Mouse (Mus musculus): ENCODE measurements around the gene Olfr287. TPM values are rescaled to one million over a fixed set of nuclear protein-coding genes. Genes with fewer than 3 reads are reported as not detected.

Gene Olfr287
- total and polyA plus RNA-seq, 2 experiments from 2014 or later: 0.24 to 0.45 TPM

DNA sequence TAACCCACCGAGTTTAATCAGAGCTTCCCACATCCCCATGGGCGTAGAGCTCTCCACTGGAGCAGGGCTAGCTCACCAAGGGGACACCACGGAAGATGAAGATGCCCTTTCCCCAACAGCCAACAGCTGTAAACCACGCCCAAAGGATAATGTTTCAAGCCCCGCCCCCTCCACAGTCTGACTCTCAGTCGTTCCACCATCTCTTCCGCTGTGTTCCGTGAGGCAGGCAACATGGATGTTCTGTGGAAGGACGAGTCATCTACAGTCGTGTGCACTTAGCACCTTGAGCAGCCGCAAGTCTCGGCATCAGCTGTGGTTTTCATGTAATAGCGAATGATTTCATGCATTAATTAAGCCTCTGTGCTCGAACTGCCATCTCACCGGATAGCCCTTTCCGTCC lies 4.8 kb upstream of the Olfr287 start:
- no peak overlapping the region for H3K9ac ChIP-seq
- ATAC-seq (no peak), DNase-seq (no peak)
- no peaks in the 10 kb centered on the region for H3K36me3 ChIP-seq (ENCODE audit: insufficient read depth)
- no peak overlapping the region for H3K27ac ChIP-seq (ENCODE audit: low read depth, low read length)
- H3K4me1 ChIP-seq (ENCODE audit: insufficient read depth): no peaks in the 10 kb centered on the region
- no peak overlapping the region for H3K4me2 ChIP-seq (ENCODE audit: low read depth)
- H3K27me3 ChIP-seq (ENCODE audit: insufficient read depth, low read length): no peaks in the 10 kb centered on the region
- no peak for TF ChIP-seq CTCF (IDR thresholded peaks at IDR 0.05; ENCODE audit: low read depth)
- H3K4me3 ChIP-seq (ENCODE audit: low read depth, low read length): no peak overlapping the region
- H3K9me3 ChIP-seq (ENCODE audit: low read length): no peaks in the 10 kb centered on the region
- WGBS: 45% methylated on average over 16 of the region's 16 CpGs

DNA sequence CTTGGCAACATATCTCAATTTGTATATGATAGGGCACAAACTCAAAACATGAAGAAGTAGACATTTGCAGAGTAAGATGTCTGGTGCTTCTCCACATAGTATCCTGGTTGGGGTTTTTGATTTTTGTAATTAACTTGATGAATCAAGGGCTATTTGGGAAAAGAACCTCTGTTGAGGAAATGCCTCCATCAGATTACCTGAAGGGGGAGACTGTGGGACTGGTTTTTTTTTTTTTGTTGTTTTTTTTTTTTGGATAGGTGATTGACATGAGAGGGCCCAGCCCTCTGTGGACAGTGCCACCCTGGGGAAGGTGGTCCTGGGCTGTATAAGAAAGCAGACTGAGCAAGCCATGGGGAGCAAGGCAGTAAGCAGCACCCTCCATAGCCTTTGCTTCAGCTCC lies 1.5 kb upstream of the Olfr287 start:
- Histone ChIP-seq H3K27me3 (ENCODE audit: insufficient read depth, low read length) (no peaks in the 10 kb centered on the region), H3K4me1 (ENCODE audit: insufficient read depth) (no peaks in the 10 kb centered on the region), H3K27ac (ENCODE audit: low read depth, low read length) (no peak overlapping the region), H3K36me3 (ENCODE audit: insufficient read depth) (no peaks in the 10 kb centered on the region), H3K9ac (no peak overlapping the region), H3K4me3 (ENCODE audit: low read depth, low read length) (no peak overlapping the region), H3K9me3 (ENCODE audit: low read length) (no peaks in the 10 kb centered on the region), H3K4me2 (ENCODE audit: low read depth) (no peak overlapping the region)
- DNase-seq (no peak), ATAC-seq (no peak)
- TF ChIP-seq CTCF (IDR thresholded peaks at IDR 0.05; ENCODE audit: low read depth): no peak

DNA sequence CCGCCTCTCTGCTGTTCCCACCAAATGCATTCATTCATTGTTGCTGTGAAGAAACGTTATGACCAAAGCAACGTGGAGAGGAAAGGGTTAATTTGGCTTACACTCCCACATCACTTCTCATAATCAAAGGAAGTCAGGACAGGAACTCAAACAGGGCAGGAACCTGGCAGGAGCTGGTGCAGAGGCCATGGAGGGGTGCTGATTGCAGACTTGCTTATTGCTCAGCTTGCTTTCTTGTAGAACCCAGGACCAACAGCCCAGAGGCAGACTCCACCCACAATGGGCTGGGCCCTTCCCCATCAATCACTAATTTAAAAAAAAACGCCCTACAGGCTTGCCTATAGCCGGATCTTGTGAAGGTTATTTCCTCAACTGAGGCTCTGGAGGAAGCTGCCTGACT lies 6.7 kb downstream of the Olfr287 start:
- DNase-seq: no peak

DNA sequence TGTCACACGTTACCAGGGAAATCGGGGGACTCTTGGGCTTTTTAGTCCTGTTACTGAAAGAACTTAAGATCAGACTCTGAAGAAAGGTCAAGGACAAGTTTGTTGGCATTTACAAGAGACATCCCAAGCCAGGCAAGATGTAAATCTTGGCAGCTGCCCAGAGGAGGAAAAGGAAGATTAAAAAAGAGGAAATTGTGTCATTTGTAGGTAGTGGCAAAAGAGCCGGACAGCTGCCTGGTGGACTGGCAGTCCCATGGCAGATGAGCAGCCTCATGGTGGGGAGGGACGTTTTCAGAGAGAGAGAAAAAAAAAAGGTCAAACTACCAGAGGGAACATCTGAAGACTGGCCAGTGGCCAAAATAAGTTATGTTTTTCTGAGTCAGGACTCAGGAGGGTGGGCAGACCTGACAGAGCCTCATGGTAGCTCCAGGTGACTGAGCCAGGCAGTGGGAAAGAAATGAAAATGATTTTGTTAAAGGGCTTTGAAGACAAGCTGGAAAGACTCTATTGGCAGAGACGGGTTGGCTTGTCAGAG lies 7.5 kb downstream of the Olfr287 start:
- DNase-seq: no peak
- 79% methylated on average over 5 of the region's 5 CpGs for WGBS
- Histone ChIP-seq H3K4me3 (ENCODE audit: low read depth, low read length) (no peak overlapping the region), H3K4me2 (ENCODE audit: low read depth) (no peak overlapping the region), H3K27me3 (ENCODE audit: insufficient read depth, low read length) (no peaks in the 10 kb centered on the region), H3K9ac (no peak overlapping the region), H3K36me3 (ENCODE audit: insufficient read depth) (no peaks in the 10 kb centered on the region), H3K4me1 (ENCODE audit: insufficient read depth) (no peaks in the 10 kb centered on the region), H3K27ac (ENCODE audit: low read depth, low read length) (no peak overlapping the region), H3K9me3 (ENCODE audit: low read length) (no peaks in the 10 kb centered on the region)
- ATAC-seq: no peak
- no peak for TF ChIP-seq CTCF (IDR thresholded peaks at IDR 0.05; ENCODE audit: low read depth)

More for the DNA sequence above, 6.7 kb downstream of the Olfr287 start:
- 69% methylated on average over 5 of the region's 5 CpGs for WGBS
- H3K27me3 ChIP-seq (ENCODE audit: insufficient read depth, low read length): no peaks in the 10 kb centered on the region
- ATAC-seq: no peak
- H3K36me3 ChIP-seq (ENCODE audit: insufficient read depth): no peaks in the 10 kb centered on the region
- no peak overlapping the region for H3K9ac ChIP-seq
- no peak overlapping the region for H3K4me2 ChIP-seq (ENCODE audit: low read depth)
- no peaks in the 10 kb centered on the region for H3K4me1 ChIP-seq (ENCODE audit: insufficient read depth)
- no peak overlapping the region for H3K27ac ChIP-seq (ENCODE audit: low read depth, low read length)
- no peak for TF ChIP-seq CTCF (IDR thresholded peaks at IDR 0.05; ENCODE audit: low read depth)
- H3K4me3 ChIP-seq (ENCODE audit: low read depth, low read length): no peak overlapping the region
- no peaks in the 10 kb centered on the region for H3K9me3 ChIP-seq (ENCODE audit: low read length)

DNA sequence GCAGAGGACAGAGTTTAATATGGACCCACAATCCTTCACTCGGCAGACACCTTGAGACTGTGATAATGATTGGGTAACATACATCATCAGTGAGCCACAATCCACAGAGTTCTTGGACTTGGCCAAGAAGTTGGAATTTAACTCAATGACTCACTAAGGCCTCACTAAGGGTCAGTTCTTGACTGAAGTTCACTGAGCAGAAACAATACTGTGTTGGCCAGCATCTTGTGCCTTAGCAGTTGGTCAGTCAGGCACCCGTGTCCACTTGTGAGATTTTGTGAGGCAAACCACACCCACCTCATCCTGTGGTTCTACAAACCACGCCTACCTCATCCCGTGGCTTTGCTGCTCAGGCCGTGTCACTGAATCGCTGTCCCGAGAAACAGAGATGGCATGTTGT lies 11.2 kb downstream of the Olfr287 start:
- Histone ChIP-seq H3K9me3 (ENCODE audit: low read length) (no peaks in the 10 kb centered on the region), H3K27ac (ENCODE audit: low read depth, low read length) (no peak overlapping the region), H3K4me1 (ENCODE audit: insufficient read depth) (no peaks in the 10 kb centered on the region), H3K27me3 (ENCODE audit: insufficient read depth, low read length) (no peaks in the 10 kb centered on the region), H3K9ac (no peak overlapping the region), H3K4me2 (ENCODE audit: low read depth) (no peak overlapping the region), H3K36me3 (ENCODE audit: insufficient read depth) (no peaks in the 10 kb centered on the region), H3K4me3 (ENCODE audit: low read depth, low read length) (no peak overlapping the region)
- no peak for DNase-seq
- WGBS: 84% methylated on average over 7 of the region's 7 CpGs
- no peak for ATAC-seq
- no peak for TF ChIP-seq CTCF (IDR thresholded peaks at IDR 0.05; ENCODE audit: low read depth)

DNA sequence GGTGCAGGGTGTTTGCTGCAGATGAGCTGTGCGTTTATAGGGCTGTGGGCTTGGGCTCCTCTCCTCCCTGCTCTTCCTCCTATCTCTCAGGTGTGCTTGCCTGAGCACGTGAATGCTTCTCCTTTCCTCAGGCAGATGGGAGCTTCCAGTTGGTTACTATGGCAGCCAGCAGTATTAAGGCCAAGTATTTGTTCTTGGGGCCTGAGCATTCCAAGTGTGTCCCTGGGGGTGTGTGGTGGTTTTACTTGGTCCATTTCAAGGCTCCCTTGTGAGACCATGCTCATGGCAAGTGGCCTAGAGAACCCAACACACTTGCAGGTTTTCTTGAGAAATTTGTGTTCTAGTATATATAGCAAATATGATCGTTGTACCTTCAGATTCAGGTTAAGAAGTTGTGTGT lies 25.4 kb downstream of the Olfr287 start, which contains the start of gene Olfr288:
Gene Olfr288 (minus strand): TSS at position 101 of the 400 bp plus-strand sequence.
- Histone ChIP-seq H3K27ac (ENCODE audit: low read depth, low read length) (no peak within 1 kb of the TSS), H3K4me2 (ENCODE audit: low read depth) (no peak within 1 kb of the TSS), H3K4me1 (ENCODE audit: insufficient read depth) (no peaks in the 10 kb centered on the region), H3K9me3 (ENCODE audit: low read length) (no peaks in the 10 kb centered on the region), H3K36me3 (ENCODE audit: insufficient read depth) (no peaks in the 10 kb centered on the region), H3K4me3 (ENCODE audit: low read depth, low read length) (no peak within 1 kb of the TSS), H3K27me3 (ENCODE audit: insufficient read depth, low read length) (no peaks in the 10 kb centered on the region), H3K9ac (no peak within 1 kb of the TSS)
- DNase-seq (no peak), ATAC-seq (no peak)
- TF ChIP-seq CTCF (IDR thresholded peaks at IDR 0.05; ENCODE audit: low read depth): no peak
- WGBS: 56% methylated on average over 3 of the region's 3 CpGs

DNA sequence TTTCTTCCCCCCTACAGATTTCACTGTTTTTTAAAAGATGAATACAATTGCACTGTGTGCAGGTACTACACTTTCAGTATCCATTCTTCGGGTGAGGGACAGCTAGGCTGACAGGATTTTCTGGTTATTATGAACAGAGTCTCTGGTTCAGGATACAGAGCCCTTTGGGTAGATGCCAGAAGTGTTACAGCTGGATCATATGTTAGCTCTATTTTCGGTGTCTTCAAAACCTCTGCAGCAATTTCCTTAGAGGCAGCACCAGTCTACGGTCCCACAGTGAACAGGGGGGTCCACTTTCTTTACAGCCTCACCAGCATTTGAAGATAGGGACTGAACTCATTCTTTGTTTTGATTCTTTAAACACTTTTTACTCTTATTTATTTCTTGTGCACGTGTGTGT lies 36.4 kb downstream of the Olfr287 start:
- TF ChIP-seq CTCF (IDR thresholded peaks at IDR 0.05; ENCODE audit: low read depth): no peak
- ATAC-seq (no peak), DNase-seq (no peak)
- H3K36me3 ChIP-seq (ENCODE audit: insufficient read depth): no peaks in the 10 kb centered on the region
- H3K9ac ChIP-seq: no peak overlapping the region
- no peaks in the 10 kb centered on the region for H3K4me1 ChIP-seq (ENCODE audit: insufficient read depth)
- H3K27ac ChIP-seq (ENCODE audit: low read depth, low read length): no peak overlapping the region
- no peak overlapping the region for H3K4me2 ChIP-seq (ENCODE audit: low read depth)
- no peaks in the 10 kb centered on the region for H3K27me3 ChIP-seq (ENCODE audit: insufficient read depth, low read length)
- no peaks in the 10 kb centered on the region for H3K9me3 ChIP-seq (ENCODE audit: low read length)
- no peak overlapping the region for H3K4me3 ChIP-seq (ENCODE audit: low read depth, low read length)
- WGBS: 73% methylated on average over 4 of the region's 4 CpGs
